Mouse (Mus musculus) stomach, postnatal 0 days (tissue): ENCODE results near the gene Syt6.

Experiments
- CTCF ChIP-seq: IDR thresholded peaks from 2 replicates; pipeline ENCODE4 v1.5.1; 2016; ENCODE audit warnings: antibody characterized with exemption, low read depth, mild to moderate bottlenecking, moderate library complexity
- EP300 ChIP-seq: optimal IDR thresholded peaks from 2 replicates; pipeline ENCODE3; 2016; ENCODE audit warnings: antibody characterized with exemption

DNA sequence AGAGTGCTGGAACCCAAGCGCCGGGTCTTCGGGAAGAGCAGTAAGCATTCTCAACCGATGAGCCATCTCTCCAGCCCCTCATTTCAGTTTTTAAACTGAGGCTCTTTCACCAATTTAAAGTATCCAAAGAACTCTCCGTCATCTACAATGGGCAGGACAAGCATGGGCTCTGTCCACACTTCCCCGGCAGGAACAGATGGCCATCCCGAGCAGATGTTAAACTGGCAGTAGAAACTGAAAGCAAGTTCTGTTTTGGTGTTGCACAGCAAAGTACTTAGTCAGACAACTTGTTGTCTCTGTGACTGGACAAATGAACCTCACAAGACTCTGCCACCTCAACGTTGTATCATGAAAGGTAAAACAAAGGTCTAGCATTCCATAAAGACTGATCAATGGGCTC is 86.7 kb downstream of the Syt6 start:
- TF ChIP-seq EP300 (no peak), CTCF (no peak)
